Mouse (Mus musculus): Measurements from ENCODE around the gene Fam78a.

GRCm38 (mm10) chr2:32059613-32060012 is 25.0 kb downstream of the Fam78a start:
- TF ChIP-seq CTCF (IDR thresholded peaks at IDR 0.05; ENCODE audit: low read depth) (no peak), EP300 (IDR thresholded peaks at IDR 0.05; ENCODE audit: low read depth) (no peak)

Measured in heart, postnatal 0 days (tissue).